Mouse (Mus musculus): ENCODE measurements at regions not wholly inside any gene's neighbourhood (a gene's known extent, or its start where the extent isn't known, plus 50 kb on each side); places are given as distances from the start of the nearest gene placed in this dataset.

DNA sequence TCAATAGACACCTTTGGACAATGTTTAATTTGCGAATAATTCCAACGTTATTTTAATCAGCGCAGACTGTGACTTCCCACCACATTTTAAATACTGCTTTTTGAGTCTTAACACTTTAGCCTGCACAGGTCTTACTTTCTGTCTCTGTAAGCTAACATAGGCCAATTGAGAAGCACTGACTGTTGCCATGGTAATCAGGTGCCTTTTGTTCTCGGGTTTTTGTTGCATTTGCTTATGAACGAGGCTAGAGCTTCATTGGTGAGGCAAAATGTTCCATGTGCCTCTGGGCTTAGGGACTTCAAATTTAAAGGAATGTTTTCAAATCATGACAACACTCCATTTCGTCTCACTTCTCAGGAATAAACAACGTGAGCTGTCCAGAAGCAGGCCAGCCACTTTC lies 269.7 kb downstream of the Pdcd6ip start:
- Histone ChIP-seq H3K4me1 (no peaks in the 10 kb centered on the region), H3K4me3 (no peak overlapping the region), H3K27me3 (no peaks in the 10 kb centered on the region), H3K9me3 (no peaks in the 10 kb centered on the region), H3K9ac (no peak overlapping the region), H3K4me2 (no peak overlapping the region), H3K27ac (no peak overlapping the region), H3K36me3 (no peaks in the 10 kb centered on the region)
- ATAC-seq (ENCODE audit: borderline replicate concordance, extremely low read depth, low FRiP score, low TSS enrichment), result no peak
- 51% methylated on average over 7 of the region's 7 CpGs for WGBS

DNA sequence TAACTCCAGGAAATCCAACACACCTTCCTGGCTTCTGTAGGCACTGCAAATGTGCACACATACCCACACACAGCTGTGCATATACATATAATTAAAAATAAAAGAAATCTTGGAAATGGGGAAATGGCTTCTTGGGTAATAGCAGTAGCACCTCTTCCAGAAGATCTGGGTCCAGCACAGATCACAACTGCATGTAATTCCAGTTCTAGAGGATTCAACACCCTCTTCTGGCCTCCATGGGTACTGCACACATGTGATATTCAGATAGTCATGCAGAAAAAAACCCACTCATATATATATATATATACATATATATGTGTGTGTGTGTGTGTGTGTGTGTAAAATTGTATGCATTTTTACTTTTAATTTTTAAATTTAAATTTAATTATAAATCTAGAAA lies 272.1 kb downstream of the Pdcd6ip start:
- Histone ChIP-seq H3K4me1 (no peaks in the 10 kb centered on the region), H3K9ac (no peak overlapping the region), H3K36me3 (no peaks in the 10 kb centered on the region), H3K9me3 (no peaks in the 10 kb centered on the region), H3K27me3 (no peaks in the 10 kb centered on the region), H3K4me3 (no peak overlapping the region), H3K4me2 (no peak overlapping the region), H3K27ac (no peak overlapping the region)
- ATAC-seq (ENCODE audit: borderline replicate concordance, extremely low read depth, low FRiP score, low TSS enrichment), result no peak

DNA sequence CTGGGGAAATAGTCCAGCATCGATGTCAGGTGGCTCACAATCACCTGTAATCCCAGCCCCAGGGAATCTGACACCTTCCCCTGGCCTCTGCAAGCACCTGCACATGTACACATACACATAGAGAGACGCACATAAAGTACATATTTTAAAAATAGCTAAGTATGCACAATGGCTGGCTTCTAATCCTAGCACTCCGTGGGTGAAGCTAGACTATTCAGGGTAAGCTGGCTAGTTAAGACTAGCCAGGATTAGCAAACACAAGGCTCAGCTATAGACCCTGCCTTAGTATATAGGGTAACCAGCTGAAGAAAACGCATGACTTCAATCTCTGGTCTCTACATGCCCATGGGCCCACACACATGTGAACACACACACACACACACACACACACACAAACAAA lies 274.6 kb downstream of the Pdcd6ip start:
- Histone ChIP-seq H3K9ac (no peak overlapping the region), H3K4me3 (no peak overlapping the region), H3K36me3 (no peaks in the 10 kb centered on the region), H3K9me3 (no peaks in the 10 kb centered on the region), H3K4me1 (no peaks in the 10 kb centered on the region), H3K4me2 (no peak overlapping the region), H3K27ac (no peak overlapping the region), H3K27me3 (no peaks in the 10 kb centered on the region)
- WGBS, result 62% methylated on average over 4 of the region's 4 CpGs
- ATAC-seq (ENCODE audit: borderline replicate concordance, extremely low read depth, low FRiP score, low TSS enrichment), result no peak

DNA sequence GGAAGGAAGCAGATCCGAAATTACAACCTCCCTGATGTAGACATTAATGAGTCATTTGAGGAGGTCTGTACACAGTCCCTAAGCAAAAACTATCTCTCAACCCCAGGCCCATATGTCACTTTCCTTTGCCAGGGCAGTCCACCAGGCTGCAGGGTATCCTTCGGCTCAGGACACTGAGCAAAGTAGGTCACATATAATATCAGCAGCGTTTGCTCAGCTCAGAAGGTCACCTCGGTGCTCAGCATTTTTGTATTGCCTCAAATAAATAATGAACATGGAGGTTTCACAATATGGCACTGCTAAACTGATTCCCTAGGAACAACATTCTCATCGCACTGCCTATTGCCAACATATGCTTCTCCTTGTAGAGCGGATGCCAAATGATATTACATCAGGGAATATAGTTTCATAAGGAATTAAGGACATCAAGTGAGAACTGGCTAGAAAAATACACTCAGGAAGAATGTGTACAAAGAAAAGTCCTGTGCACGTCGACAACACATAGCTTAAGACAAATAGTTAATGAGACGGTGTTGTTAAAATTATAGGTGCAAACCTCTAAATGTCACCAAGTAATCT lies 275.4 kb downstream of the Pdcd6ip start:
- WGBS, result 69% methylated on average over 9 of the region's 9 CpGs
- H3K9ac ChIP-seq, result no peak overlapping the region
- H3K4me2 ChIP-seq, result no peak overlapping the region
- no peaks in the 10 kb centered on the region for H3K36me3 ChIP-seq
- no peak overlapping the region for H3K27ac ChIP-seq
- H3K4me1 ChIP-seq, result no peaks in the 10 kb centered on the region
- H3K27me3 ChIP-seq, result no peaks in the 10 kb centered on the region
- ATAC-seq (ENCODE audit: borderline replicate concordance, extremely low read depth, low FRiP score, low TSS enrichment), result no peak
- no peaks in the 10 kb centered on the region for H3K9me3 ChIP-seq
- H3K4me3 ChIP-seq, result no peak overlapping the region

DNA sequence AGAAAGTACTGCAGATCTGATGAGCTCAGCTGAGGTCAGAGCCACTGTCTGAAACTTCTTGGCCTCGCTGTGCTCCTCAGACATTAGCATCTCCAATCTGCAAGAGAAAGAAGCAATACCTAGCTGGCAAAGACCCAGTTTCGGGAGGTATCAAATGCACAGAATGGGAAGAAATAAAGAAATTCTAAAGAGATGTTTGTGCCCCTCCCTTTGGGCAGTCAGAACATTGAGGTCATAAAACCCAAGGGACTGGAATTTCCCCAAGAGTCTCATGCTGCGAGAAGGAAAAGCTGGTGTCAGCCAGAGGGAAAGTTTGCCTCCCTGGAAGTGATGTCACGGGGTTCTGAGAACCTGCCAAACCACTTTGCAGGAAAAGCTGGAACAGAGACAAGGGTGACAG lies 277.6 kb downstream of the Pdcd6ip start:
- Histone ChIP-seq H3K27ac (no peak overlapping the region), H3K4me2 (no peak overlapping the region), H3K27me3 (no peaks in the 10 kb centered on the region), H3K4me1 (no peaks in the 10 kb centered on the region), H3K36me3 (no peaks in the 10 kb centered on the region), H3K9me3 (no peaks in the 10 kb centered on the region), H3K9ac (no peak overlapping the region), H3K4me3 (no peak overlapping the region)
- no peak for ATAC-seq (ENCODE audit: borderline replicate concordance, extremely low read depth, low FRiP score, low TSS enrichment)
- 72% methylated on average over 4 of the region's 4 CpGs for WGBS

DNA sequence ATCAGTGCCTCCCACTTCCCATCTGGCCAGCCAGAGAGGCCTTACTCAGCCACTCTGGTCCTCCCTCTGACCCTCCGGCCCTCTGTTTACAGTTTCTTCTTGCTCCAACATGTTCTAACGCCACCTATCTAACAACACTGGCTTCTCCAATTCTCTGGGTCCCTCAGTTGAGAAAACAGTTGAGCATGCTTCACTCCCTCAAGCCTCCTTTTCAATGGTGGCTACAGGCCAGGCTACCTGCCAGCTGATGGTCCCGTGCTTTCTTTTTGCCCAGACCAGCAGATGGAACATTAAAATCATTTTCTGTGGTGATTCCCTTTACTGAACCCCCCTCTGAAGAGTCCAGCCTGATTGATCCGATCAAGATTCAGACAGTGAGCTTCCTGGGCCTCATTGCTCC lies 280.8 kb downstream of the Pdcd6ip start:
- H3K27ac ChIP-seq, result no peak overlapping the region
- no peak for ATAC-seq (ENCODE audit: borderline replicate concordance, extremely low read depth, low FRiP score, low TSS enrichment)
- WGBS, result 69% methylated on average over 4 of the region's 4 CpGs
- H3K4me3 ChIP-seq, result no peak overlapping the region
- H3K27me3 ChIP-seq, result no peaks in the 10 kb centered on the region
- no peak overlapping the region for H3K9ac ChIP-seq
- no peak overlapping the region for H3K4me2 ChIP-seq
- no peaks in the 10 kb centered on the region for H3K9me3 ChIP-seq
- H3K36me3 ChIP-seq, result no peaks in the 10 kb centered on the region
- H3K4me1 ChIP-seq, result no peaks in the 10 kb centered on the region

DNA sequence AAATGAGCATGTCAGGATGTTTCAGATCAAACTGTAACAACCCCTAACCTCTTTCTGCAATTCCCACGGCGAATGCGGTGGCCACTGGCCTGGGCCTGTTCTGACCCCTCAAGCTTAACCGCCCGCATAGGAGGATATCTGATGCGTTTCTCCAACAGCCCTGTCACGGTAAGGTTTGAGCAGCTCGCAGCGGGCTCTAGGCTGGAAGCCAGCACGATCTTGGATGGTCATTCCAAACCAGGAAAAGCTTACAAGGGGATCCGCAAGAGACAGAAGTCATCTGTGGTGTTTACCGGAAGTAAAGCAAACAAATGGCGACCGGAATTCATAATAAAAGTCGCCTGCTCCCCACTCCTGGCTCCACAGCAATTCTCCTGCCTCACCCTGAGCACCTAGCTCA lies 281.7 kb downstream of the Pdcd6ip start:
- no peak overlapping the region for H3K27ac ChIP-seq
- no peak overlapping the region for H3K4me2 ChIP-seq
- no peak overlapping the region for H3K4me3 ChIP-seq
- H3K36me3 ChIP-seq, result no peaks in the 10 kb centered on the region
- no peaks in the 10 kb centered on the region for H3K9me3 ChIP-seq
- WGBS, result 66% methylated on average over 15 of the region's 15 CpGs
- no peak for ATAC-seq (ENCODE audit: borderline replicate concordance, extremely low read depth, low FRiP score, low TSS enrichment)
- no peak overlapping the region for H3K9ac ChIP-seq
- H3K27me3 ChIP-seq, result no peaks in the 10 kb centered on the region
- no peaks in the 10 kb centered on the region for H3K4me1 ChIP-seq

DNA sequence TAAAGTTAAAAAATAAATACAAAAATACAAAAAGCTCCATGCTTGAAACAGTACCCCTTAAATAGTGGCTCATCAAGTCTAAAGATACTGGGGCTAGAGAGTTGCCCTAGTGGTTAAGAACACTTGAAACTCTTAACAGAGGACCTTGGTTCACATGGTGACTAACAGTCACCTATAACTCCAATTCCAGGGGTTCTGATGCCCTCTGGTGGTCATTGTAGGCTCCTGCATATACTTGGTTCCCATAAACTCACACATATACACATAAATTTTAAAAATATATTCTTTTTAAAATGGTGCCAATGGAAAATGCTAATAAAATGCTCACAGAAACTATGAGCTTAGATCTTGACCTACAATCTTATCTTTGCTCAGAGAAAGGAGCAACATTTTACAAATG lies 286.4 kb downstream of the Pdcd6ip start:
- Histone ChIP-seq H3K27me3 (no peaks in the 10 kb centered on the region), H3K4me2 (no peak overlapping the region), H3K27ac (no peak overlapping the region), H3K4me1 (no peaks in the 10 kb centered on the region), H3K4me3 (no peak overlapping the region), H3K9ac (no peak overlapping the region), H3K36me3 (no peaks in the 10 kb centered on the region), H3K9me3 (no peaks in the 10 kb centered on the region)
- no peak for ATAC-seq (ENCODE audit: borderline replicate concordance, extremely low read depth, low FRiP score, low TSS enrichment)

DNA sequence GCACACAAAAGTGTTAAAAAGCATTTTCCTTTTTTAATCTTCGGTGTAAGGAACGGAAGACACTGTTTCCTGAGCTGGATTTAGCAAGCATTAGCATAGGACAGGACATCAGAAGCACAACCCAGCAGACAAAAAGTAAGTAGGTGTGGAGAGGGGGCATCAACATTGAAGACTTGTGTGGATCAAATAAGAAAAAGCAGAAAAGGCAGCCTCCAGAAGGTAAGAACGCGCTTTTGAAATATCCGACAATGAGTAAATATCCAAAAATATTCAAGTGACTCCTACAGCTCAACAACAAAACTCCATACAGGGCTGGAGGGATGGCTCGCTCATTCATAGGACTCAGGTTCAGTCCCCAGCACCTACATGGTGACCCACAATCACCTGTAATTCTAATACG lies 286.9 kb downstream of the Pdcd6ip start:
- no peaks in the 10 kb centered on the region for H3K9me3 ChIP-seq
- no peaks in the 10 kb centered on the region for H3K4me1 ChIP-seq
- no peak overlapping the region for H3K9ac ChIP-seq
- H3K27me3 ChIP-seq, result no peaks in the 10 kb centered on the region
- no peak for ATAC-seq (ENCODE audit: borderline replicate concordance, extremely low read depth, low FRiP score, low TSS enrichment)
- no peak overlapping the region for H3K4me2 ChIP-seq
- no peak overlapping the region for H3K4me3 ChIP-seq
- 93% methylated on average over 7 of the region's 7 CpGs for WGBS
- H3K27ac ChIP-seq, result no peak overlapping the region
- no peaks in the 10 kb centered on the region for H3K36me3 ChIP-seq

DNA sequence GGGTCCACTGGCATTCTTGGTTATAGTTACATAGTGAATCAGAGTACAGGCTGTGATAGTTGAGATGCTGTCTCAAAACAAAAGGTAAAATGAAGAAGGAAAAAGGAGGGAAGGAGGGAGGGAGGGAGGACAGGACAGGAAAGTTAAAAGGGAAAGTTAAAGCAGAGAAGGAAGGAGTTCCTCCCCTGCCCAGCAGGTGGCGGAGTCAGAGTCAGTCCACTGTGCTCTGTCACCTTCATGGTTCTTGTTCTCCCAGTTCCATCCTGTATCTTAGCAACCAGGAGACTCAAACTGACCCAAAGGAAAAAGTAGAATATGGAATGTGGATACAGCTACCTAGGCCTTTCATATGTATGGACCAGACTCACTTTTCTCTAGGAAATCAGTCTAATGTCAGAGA lies 288.3 kb downstream of the Pdcd6ip start:
- no peaks in the 10 kb centered on the region for H3K36me3 ChIP-seq
- H3K4me3 ChIP-seq, result no peak overlapping the region
- no peak overlapping the region for H3K27ac ChIP-seq
- WGBS, result 83% methylated on average over 1 of the region's 1 CpGs
- no peak overlapping the region for H3K4me2 ChIP-seq
- no peaks in the 10 kb centered on the region for H3K9me3 ChIP-seq
- no peak overlapping the region for H3K9ac ChIP-seq
- no peak for ATAC-seq (ENCODE audit: borderline replicate concordance, extremely low read depth, low FRiP score, low TSS enrichment)
- H3K27me3 ChIP-seq, result no peaks in the 10 kb centered on the region
- H3K4me1 ChIP-seq, result 0 out of 2 replicates have a peak, but pooled peaks cover 7% of the 10 kb centered on the region

DNA sequence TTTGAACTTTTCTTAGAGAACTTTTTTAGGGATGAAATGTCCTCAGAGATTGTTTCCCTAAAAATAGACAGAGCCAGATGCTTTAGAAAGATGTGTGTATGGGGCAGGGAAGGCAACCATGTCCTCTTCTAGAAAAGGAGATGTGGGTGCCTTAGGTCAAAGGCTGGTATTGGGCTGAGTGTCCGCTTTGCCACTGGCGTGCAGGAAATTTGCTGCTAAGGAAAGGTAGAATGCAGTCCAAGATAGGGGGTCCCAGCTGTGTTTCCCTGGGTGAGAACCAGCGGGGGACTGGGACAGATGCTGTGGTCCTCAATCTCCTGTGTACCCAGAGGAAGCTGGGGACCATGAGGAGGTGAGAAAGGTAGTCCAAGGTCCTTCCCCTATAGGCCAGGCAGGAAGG lies 291.0 kb downstream of the Pdcd6ip start:
- 80% methylated on average over 3 of the region's 3 CpGs for WGBS
- Histone ChIP-seq H3K4me3 (no peak overlapping the region), H3K9ac (no peak overlapping the region), H3K9me3 (no peaks in the 10 kb centered on the region), H3K27ac (no peak overlapping the region), H3K4me2 (no peak overlapping the region), H3K36me3 (no peaks in the 10 kb centered on the region), H3K27me3 (no peaks in the 10 kb centered on the region), H3K4me1 (peaks cover 18% of the 10 kb centered on the region)
- no peak for ATAC-seq (ENCODE audit: borderline replicate concordance, extremely low read depth, low FRiP score, low TSS enrichment)

DNA sequence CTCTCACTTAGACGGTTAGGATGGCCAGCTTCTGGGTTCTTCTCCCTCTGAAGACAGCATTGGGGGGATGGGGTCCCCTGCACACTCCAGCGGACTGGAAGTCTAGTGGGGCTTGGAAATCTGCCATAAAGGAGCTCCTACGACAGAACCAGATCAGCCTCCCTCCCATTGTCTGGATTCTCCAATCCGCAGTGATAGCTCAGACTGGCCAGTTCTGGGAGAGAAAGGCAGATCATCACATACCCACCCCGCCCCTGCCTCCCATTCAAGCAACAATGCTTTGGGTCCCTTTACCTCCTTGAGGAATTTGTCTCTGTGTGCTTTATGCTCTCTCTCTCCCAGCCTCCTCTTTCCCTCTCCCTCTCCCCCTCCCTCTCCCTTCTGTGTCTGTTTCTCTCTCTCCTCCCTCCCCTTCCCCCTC lies 292.5 kb downstream of the Pdcd6ip start:
- Histone ChIP-seq H3K4me1 (peaks cover 18% of the 10 kb centered on the region), H3K9ac (no peak overlapping the region), H3K9me3 (no peaks in the 10 kb centered on the region), H3K27ac (no peak overlapping the region), H3K36me3 (no peaks in the 10 kb centered on the region), H3K4me2 (no peak overlapping the region), H3K27me3 (no peaks in the 10 kb centered on the region), H3K4me3 (no peak overlapping the region)
- WGBS, result 37% methylated on average over 5 of the region's 5 CpGs
- ATAC-seq (ENCODE audit: borderline replicate concordance, extremely low read depth, low FRiP score, low TSS enrichment), result no peak

DNA sequence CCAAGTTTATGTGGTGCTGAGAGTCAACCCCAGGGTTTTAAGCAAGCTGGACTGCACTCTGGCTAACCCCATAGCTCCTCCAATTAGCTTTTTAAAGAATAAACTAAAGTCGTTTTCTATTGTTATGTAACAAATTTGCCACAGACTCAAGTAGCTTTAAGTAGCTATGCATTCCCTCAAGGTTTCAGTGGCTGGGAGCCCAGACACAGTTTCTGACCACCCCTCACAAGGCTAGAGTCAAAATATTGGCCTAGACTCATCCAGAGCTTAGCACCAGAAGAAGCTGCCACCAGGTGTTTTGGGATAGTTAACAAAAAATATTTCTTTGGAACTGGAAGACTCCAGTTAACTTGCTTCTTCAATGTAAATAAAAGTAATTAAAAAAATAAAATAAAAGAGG lies 293.4 kb downstream of the Pdcd6ip start:
- Histone ChIP-seq H3K9ac (no peak overlapping the region), H3K9me3 (no peaks in the 10 kb centered on the region), H3K27me3 (no peaks in the 10 kb centered on the region), H3K27ac (no peak overlapping the region), H3K4me3 (no peak overlapping the region), H3K36me3 (no peaks in the 10 kb centered on the region), H3K4me1 (peaks cover 18% of the 10 kb centered on the region), H3K4me2 (no peak overlapping the region)
- ATAC-seq (ENCODE audit: borderline replicate concordance, extremely low read depth, low FRiP score, low TSS enrichment), result no peak
- 36% methylated on average over 1 of the region's 1 CpGs for WGBS

All from lung, embryonic 15.5 days (tissue).